Mouse (Mus musculus) megakaryocyte, embryonic 14.5 days (primary cell): Measurements from ENCODE around the gene Aes.

ENCODE experiments used
- FLI1 ChIP-seq: IDR thresholded peaks from 2 replicates; pipeline ENCODE4 v1.6.1; 2012; ENCODE audit warnings: low read length, inconsistent platforms, mixed read lengths
- GATA1 ChIP-seq: IDR thresholded peaks from 3 replicates; pipeline ENCODE4 v1.6.1; 2012; ENCODE audit warnings: mixed read lengths, low read length, inconsistent platforms, borderline replicate concordance

- TF ChIP-seq GATA1 (no peak), FLI1 (no peak)
Measured at GRCm38 (mm10) chr10:81559163-81559626, at the start of gene Aes.
